Mouse (Mus musculus): ENCODE data around the gene Arhgef12. TPM values are rescaled to one million over a fixed set of nuclear protein-coding genes. Genes with fewer than 3 reads are reported as not detected.
"Not testable (repeated sequence)": the region's sequence is repeated elsewhere in the genome, so short reads cannot be mapped to it uniquely, and the experiment has no call there.

Arhgef12 gene
- polyA plus RNA-seq, 1 experiment from 2014 or later, result 12.3 TPM

DNA sequence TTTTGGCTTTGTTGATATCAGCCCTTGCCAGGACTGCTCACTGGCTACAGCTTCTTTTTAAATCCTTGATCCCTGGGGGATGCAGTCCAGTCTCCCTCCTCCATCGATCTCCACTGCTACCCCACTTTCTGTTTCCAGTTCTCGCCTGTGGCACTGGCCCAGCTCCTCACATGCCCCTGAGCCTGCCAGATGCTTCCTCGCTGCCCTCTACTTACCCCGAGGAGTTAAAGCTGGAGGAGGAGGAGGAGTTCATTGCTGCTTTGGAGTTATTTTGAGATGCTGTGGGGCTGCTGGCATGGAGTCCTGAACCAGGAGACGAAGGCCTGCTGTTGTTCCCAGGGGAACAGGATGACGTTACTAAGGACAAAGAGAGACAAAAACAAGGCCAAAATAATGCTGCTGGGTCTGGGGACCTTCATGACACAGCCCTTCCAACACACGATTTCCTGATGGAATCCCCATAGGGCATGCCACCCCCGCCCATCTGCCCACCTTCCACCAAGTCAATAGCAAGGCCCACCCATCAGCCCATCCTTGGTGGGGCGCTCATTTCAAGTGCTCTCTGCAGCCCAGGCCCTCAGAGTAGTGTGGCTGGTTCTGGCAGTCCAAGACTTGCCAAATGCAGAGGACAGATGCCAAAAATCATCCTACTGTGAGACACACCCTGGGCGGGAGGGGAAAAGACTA lies 20.2 kb upstream of the Arhgef12 start:
- no peak overlapping the region for H3K4me2 ChIP-seq (replicated peaks)
- no peak for ATAC-seq (ENCODE audit: low FRiP score, low read depth)
- H3K4me3 ChIP-seq, result no peak overlapping the region
- peaks cover 9% of the 10 kb centered on the region for H3K4me1 ChIP-seq
- H3K27ac ChIP-seq, result no peak overlapping the region
- no peaks in the 10 kb centered on the region for H3K27me3 ChIP-seq
- 70% methylated on average over 10 of the region's 10 CpGs for WGBS
- no peak overlapping the region for H3K9ac ChIP-seq
- no peaks in the 10 kb centered on the region for H3K9me3 ChIP-seq
- no peaks in the 10 kb centered on the region for H3K36me3 ChIP-seq

DNA sequence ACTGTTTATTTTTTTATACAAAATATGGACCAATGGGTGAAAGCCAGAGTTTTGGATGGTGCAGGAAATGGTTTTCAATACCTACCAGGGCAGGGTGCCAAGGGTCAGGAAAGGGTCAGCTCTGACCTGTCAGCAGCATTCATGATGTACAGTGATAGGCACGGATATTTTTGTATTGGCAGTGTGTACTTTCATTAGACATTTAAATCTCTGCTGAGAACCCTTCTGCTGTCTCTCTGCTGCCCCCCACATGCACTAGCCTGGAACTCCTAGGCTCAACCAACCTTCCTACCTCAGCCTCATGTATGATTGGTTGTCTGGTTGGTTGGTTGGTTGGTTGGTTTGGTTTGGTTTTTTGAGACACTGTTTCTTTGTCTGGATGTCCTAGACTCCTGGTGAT lies 15.3 kb upstream of the Arhgef12 start:
- Histone ChIP-seq H3K36me3 (no peaks in the 10 kb centered on the region), H3K4me2 (replicated peaks) (no peak overlapping the region), H3K9ac (no peak overlapping the region), H3K9me3 (no peaks in the 10 kb centered on the region), H3K27ac (no peak overlapping the region), H3K27me3 (no peaks in the 10 kb centered on the region), H3K4me3 (no peak overlapping the region), H3K4me1 (no peaks in the 10 kb centered on the region)
- no peak for ATAC-seq (ENCODE audit: low FRiP score, low read depth)
- 53% methylated on average over 1 of the region's 1 CpGs for WGBS

DNA sequence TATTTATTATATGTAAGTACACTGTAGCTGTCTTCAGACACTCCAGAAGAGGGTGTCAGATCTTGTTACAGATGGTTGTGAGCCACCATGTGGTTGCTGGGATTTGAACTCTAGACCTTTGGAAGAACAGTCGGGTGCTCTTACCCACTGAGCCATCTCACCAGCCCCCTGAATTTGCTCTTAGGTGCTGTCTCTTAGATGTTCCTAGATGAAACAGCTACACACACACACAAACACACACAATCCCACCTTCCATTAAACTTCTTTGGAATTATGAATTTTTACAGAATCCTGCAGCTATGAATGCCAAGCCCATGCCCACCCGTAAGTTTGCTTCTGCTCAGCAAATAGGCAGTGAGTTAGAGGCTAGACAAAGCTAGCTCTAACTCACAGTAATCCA lies 14.9 kb upstream of the Arhgef12 start:
- H3K4me3 ChIP-seq; H3K4me1 ChIP-seq; H3K36me3 ChIP-seq; H3K4me2 ChIP-seq (replicated peaks); ATAC-seq (ENCODE audit: low FRiP score, low read depth); H3K9me3 ChIP-seq; H3K27ac ChIP-seq; H3K27me3 ChIP-seq; H3K9ac ChIP-seq: not testable (repeated sequence)
- WGBS, result 84% methylated on average over 2 of the region's 2 CpGs

DNA sequence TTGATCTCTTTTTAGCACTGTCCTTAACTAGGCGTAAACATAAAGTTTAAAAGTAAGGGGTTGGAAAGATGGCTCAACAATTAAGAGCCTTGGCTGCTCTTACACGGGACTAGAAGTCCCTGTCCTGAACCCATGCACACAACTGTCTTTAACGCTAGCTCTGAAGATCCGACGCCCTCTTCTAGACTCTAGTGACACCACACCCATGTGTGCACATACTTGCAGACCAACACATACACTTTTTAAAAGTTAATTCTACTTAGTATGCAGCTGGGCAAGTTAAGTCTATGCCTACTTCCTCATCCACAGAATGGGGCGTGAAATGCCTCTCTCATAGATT lies 9.9 kb upstream of the Arhgef12 start:
- no peak for ATAC-seq (ENCODE audit: low FRiP score, low read depth)
- H3K27me3 ChIP-seq, result no peaks in the 10 kb centered on the region

DNA sequence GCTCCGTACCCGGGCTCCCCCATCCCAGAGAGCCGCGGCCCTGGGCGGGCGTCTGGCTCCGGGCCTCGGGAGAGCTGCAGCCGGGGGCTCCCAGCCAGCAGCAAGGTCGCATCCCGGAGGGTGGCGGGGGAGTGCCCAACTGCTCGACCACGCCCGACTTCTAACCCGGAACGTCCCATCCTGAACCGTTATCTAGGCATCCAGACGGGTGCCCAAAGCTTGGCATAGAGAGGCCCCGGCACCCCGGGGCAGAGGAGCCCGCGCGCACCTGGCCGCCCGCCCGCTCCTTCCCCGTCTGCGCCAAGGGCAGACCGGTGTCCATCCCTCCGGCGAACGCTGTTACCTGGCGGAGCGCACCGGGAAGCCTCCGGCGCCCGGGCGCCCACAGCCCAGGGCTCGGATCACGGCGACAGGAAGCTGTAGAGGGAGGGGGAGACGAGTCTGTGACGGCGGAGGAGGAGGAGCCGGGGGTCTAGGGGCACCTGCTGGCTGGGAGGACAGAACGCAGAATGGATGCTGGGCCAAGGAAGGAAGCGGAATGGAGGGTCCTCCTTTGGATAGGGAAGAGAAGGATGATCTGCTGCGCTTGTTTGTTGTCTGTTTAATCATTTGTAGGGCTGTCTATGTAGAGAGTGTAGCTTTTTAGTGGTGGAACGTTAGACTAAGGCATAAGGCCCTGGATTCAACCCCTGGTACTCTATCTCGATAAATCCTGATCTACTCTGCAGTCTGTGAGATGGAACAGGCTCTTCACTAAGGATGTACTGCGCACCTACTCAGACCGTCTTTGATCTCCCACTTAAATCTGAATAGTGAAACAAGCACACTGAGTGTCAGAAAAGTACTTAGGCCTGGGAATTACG lies 9.3 kb upstream of the Arhgef12 start, which contains the start of gene Tmem136:
Gene Tmem136 (minus strand): TSS at position 437 of the 863 bp plus-strand sequence.
- peaks cover 6% of the 10 kb centered on the region for H3K36me3 ChIP-seq
- peak; percentile 89 for ATAC-seq (ENCODE audit: low FRiP score, low read depth)
- H3K4me2 ChIP-seq (replicated peaks), result peak within 1 kb of the TSS; percentile 84
- peak within 1 kb of the TSS; percentile 92 for H3K4me3 ChIP-seq
- H3K9ac ChIP-seq, result peak within 1 kb of the TSS; percentile 92
- WGBS, result 5% methylated on average over 45 of the region's 55 CpGs
- no peaks in the 10 kb centered on the region for H3K9me3 ChIP-seq
- H3K27me3 ChIP-seq, result no peaks in the 10 kb centered on the region
- H3K4me1 ChIP-seq, result peaks cover 11% of the 10 kb centered on the region; the same call in 1 of the 2 replicates
- no peak within 1 kb of the TSS for H3K27ac ChIP-seq

More for the DNA sequence above, 9.9 kb upstream of the Arhgef12 start:
- Histone ChIP-seq H3K4me1 (peaks cover 11% of the 10 kb centered on the region; the same call in 1 of the 2 replicates), H3K9ac (no peak overlapping the region), H3K27ac (no peak overlapping the region), H3K9me3 (no peaks in the 10 kb centered on the region), H3K36me3 (peaks cover 4% of the 10 kb centered on the region), H3K4me2 (replicated peaks) (peak overlapping the region; percentile 84), H3K4me3 (peak overlapping the region; percentile 92; the same call in 1 of the 2 replicates)
- 82% methylated on average over 6 of the region's 6 CpGs for WGBS

DNA sequence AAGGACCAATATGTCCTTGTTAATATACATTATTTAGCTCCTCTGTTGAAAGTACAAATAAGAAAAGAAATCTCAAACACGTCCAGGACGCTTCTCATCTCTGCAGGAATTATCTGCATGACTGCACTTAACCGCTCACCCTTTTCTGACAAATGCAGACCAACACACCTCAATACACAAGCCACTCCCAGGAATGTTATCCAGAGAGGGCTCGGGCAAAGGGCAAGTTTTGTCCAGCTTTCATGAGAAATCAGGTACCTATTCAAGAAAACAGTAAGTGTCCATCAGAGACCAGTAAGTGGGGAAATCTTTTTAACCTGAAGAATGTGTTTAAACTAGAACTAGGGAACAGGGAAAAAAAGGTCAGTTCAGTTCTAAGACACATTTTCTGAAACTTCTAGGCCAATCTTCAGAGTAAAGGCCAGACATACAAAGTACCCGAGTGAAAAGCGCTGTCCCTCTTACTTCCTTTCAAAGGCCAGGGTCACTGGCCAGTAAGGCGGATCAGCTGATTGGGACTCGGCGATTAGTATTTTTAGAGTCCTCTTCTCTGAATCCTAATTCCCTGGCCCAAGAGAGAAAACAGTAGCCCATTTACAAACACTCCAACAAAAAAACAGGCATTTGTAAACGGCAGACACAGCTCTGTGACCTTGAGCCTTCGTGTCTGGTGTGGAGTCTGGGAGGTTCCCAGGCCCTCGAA lies 8.5 kb upstream of the Arhgef12 start:
- Histone ChIP-seq H3K27me3 (no peaks in the 10 kb centered on the region), H3K4me1 (peaks cover 11% of the 10 kb centered on the region; the same call in 1 of the 2 replicates), H3K27ac (no peak overlapping the region), H3K36me3 (peaks cover 14% of the 10 kb centered on the region), H3K9me3 (no peaks in the 10 kb centered on the region), H3K4me2 (replicated peaks) (peak overlapping the region; percentile 84), H3K4me3 (peak overlapping the region; percentile 92), H3K9ac (peak overlapping the region; percentile 92)
- no peak for ATAC-seq (ENCODE audit: low FRiP score, low read depth)
- 32% methylated on average over 12 of the region's 12 CpGs for WGBS

DNA sequence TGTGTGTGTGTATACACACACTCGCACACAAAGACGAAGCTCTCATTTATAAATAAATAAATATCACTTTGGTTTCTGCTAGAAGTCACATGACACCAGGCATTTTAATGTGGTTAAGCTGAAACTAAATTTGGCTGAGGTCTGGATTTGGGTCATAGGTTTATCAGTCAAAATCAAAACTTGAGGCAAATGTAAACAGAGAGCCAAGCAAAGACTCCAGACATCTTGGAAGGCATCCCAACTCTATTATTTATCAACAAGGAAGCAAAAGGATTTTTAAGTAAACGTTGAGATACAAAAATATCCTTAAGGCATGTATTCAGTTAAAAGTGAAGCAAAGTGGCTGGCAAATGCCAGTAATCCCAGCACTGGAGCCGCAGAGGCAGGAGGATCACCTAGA lies 7.8 kb upstream of the Arhgef12 start:
- Histone ChIP-seq H3K36me3 (peaks cover 17% of the 10 kb centered on the region), H3K4me2 (replicated peaks) (no peak overlapping the region), H3K9ac (no peak overlapping the region), H3K4me3 (no peak overlapping the region), H3K27me3 (no peaks in the 10 kb centered on the region), H3K4me1 (peaks cover 11% of the 10 kb centered on the region; the same call in 1 of the 2 replicates), H3K9me3 (no peaks in the 10 kb centered on the region), H3K27ac (no peak overlapping the region)
- 95% methylated on average over 4 of the region's 4 CpGs for WGBS
- no peak for ATAC-seq (ENCODE audit: low FRiP score, low read depth)

DNA sequence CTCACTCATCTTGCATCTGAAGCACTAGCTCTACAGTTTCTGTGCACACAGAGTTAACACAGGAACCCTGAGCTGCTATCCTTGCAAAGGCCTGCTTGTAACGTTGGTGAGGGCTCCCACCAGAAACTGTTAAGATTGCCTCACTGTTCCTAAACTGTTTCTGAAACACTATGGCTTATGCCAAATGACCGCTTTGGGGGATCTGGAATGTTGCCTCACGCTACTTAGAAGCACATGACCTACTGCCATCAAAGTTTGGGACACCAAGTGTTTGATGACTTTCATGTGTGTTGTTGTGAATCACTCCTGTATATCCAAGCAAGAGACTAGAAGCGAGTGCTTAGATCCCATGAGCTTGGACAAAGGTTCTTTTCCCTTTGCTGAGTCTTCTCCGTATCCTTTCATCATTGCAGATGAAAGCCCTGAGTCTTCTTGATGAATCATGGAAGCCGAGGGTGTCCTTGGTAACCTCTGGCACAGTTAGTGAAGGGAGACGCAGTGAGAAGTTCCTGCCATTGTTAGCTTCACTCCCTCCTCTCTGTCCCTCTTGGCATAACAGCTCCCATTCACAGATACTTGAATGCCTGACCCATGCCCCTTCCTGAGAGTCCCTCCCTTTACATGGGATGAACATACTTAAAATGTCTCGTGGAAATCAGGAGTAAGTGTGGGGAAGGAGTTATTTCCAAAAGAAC lies 3.4 kb upstream of the Arhgef12 start:
- no peaks in the 10 kb centered on the region for H3K27me3 ChIP-seq
- H3K9ac ChIP-seq, result no peak overlapping the region
- no peak overlapping the region for H3K4me2 ChIP-seq (replicated peaks)
- no peak overlapping the region for H3K27ac ChIP-seq
- peaks cover 10% of the 10 kb centered on the region for H3K4me1 ChIP-seq
- no peak overlapping the region for H3K4me3 ChIP-seq
- H3K9me3 ChIP-seq, result no peaks in the 10 kb centered on the region
- H3K36me3 ChIP-seq, result peaks cover 17% of the 10 kb centered on the region
- no peak for ATAC-seq (ENCODE audit: low FRiP score, low read depth)
- 83% methylated on average over 8 of the region's 8 CpGs for WGBS

DNA sequence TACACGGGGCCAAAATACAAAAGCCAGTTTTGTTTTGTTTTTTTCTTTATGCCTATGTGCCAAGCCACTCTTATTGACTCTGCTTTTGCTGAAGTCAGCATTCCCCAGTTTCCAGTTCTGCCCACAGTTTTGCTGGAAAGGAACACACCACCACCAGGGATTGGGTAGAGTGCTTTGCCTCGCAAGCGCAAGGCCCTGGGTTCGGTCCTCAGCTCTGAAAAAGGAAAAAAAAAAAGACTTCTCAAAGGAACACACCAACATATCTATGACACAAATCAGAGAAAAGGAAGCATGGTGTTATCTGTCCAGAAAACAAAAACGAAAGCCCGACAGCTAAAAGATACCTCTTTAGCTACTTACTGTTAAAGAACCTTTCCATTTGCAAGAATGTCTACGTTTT lies 2.1 kb upstream of the Arhgef12 start:
- Histone ChIP-seq H3K4me2 (replicated peaks) (no peak overlapping the region), H3K9ac (no peak overlapping the region), H3K4me1 (peaks cover 11% of the 10 kb centered on the region), H3K4me3 (no peak overlapping the region), H3K9me3 (no peaks in the 10 kb centered on the region), H3K27me3 (no peaks in the 10 kb centered on the region), H3K36me3 (peaks cover 17% of the 10 kb centered on the region), H3K27ac (no peak overlapping the region)
- WGBS, result 89% methylated on average over 7 of the region's 7 CpGs
- no peak for ATAC-seq (ENCODE audit: low FRiP score, low read depth)

DNA sequence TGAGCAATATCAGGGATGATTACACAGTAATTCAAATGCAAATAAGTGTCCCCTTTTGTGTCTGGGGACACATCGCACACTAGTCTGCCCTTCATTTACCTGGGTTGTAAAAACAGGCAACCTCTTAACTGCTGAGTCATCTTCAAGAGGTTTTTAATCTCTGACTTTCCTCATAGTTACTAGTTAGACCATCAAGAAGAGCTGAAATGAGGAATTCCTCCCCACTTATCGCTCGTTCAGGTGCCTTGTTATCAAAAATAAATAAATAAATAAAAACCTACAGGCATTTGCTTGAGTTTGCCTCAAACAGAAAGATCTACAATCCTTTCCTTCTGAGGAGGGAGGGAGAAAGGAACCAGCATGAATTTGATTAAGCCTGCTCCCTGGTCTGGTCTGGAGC lies 1.7 kb upstream of the Arhgef12 start:
- 90% methylated on average over 3 of the region's 3 CpGs for WGBS
- Histone ChIP-seq H3K4me1 (peaks cover 15% of the 10 kb centered on the region), H3K9me3 (no peaks in the 10 kb centered on the region), H3K9ac (no peak overlapping the region), H3K27ac (no peak overlapping the region), H3K4me2 (replicated peaks) (no peak overlapping the region), H3K4me3 (no peak overlapping the region), H3K36me3 (peaks cover 17% of the 10 kb centered on the region), H3K27me3 (no peaks in the 10 kb centered on the region)
- ATAC-seq (ENCODE audit: low FRiP score, low read depth), result no peak

DNA sequence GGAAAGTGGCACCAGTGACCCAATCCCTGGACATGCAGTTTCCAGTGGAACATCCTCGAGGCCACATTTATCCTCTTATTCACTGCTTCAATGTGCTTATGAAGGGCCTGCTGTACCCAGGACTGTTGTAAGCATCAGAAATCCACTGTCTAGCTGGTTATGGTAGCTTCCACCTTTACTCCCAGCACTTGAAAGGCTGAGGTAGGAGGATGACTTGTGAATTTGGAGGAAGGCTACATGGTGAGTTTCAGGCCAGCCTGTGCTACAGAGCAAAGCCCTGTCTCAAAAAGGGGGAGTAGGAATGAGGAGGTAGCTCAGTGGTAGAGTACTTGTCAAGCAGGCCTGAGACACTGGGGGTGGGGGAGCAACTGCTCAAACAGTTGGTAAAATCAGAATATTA lies 1.0 kb upstream of the Arhgef12 start:
- H3K4me3 ChIP-seq, result no peak overlapping the region
- H3K27me3 ChIP-seq, result no peaks in the 10 kb centered on the region
- no peak overlapping the region for H3K9ac ChIP-seq
- H3K4me1 ChIP-seq, result peaks cover 20% of the 10 kb centered on the region
- H3K27ac ChIP-seq, result no peak overlapping the region
- H3K4me2 ChIP-seq (replicated peaks), result no peak overlapping the region
- H3K36me3 ChIP-seq, result peaks cover 14% of the 10 kb centered on the region
- no peak for ATAC-seq (ENCODE audit: low FRiP score, low read depth)
- no peaks in the 10 kb centered on the region for H3K9me3 ChIP-seq
- WGBS, result 89% methylated on average over 1 of the region's 1 CpGs
